ENCODE assay signal across 32 mouse cellular contexts in the genomic region with DNA sequence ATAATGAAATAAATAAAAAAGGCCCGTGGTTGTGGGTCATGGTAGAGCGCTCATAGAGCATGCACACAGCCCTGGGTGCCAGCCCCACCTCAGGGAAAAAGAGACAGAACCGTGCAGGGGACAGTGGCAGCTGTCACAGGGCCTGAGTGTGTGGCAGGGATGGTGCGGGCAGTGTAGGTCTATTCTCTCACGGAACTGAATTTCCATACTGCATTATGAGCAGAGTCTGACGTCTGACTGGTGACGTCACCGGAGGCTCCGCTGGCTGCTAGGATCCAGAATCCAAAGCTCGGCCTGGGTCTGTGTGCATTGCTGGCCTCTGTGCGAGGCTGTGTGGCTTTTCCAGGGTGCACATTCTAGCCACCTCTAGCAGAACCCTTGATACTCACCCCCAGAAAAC. TPM values are rescaled to one million over a fixed set of nuclear protein-coding genes. Genes with fewer than 3 reads are reported as not detected.
"Had no signal": no experiment of that assay in that cellular context is flagged by ENCODE, and none has a peak within 500 bp of the region (broad histone marks: within the 10 kb centered on the region; RNA-seq: fewer than 3 reads in every experiment).

No protein-coding gene starts in this region.

- DNase-seq: gastrocnemius, adult 2 months; gastrocnemius, postnatal 10 days; gastrocnemius, postnatal 25 days; heart, adult 18-20 months; heart, postnatal 10 days; heart, postnatal 4 days; kidney, adult 18-20 months; kidney, adult 8-10 months; kidney, postnatal 10 days; kidney, postnatal 25 days; kidney, postnatal 4 days; liver; liver, embryonic 13.5 days had no signal

- H3K9me3 ChIP-seq: heart, embryonic 10.5 days; heart, embryonic 12.5 days; hindbrain, embryonic 10.5 days; hindbrain, embryonic 12.5 days; intestine, embryonic 15.5 days; limb, embryonic 10.5 days; limb, embryonic 12.5 days; liver, embryonic 13.5 days had no signal

- H3K9ac ChIP-seq: heart, embryonic 12.5 days; hindbrain, embryonic 12.5 days; intestine, embryonic 15.5 days; limb, embryonic 12.5 days; liver, embryonic 13.5 days had no signal

- H3K27me3 ChIP-seq: heart, embryonic 12.5 days; hindbrain, embryonic 12.5 days; intestine, embryonic 15.5 days; limb, embryonic 12.5 days; liver, embryonic 13.5 days had no signal

- ATAC-seq: hindbrain, embryonic 16.5 days; inflammation-experienced regulatory T-cells, adult 6 months; intestine, embryonic 15.5 days; intestine, postnatal 0 days had no signal

- H3K4me2 ChIP-seq: heart, embryonic 12.5 days; hindbrain, embryonic 12.5 days; intestine, embryonic 15.5 days; limb, embryonic 12.5 days; liver, embryonic 11.5 days; liver, embryonic 13.5 days had no signal

- H3K4me3 ChIP-seq: gastrocnemius, adult 2 months; heart, embryonic 10.5 days; heart, embryonic 12.5 days; hindbrain, embryonic 10.5 days; hindbrain, embryonic 12.5 days; intestine, embryonic 15.5 days; layer of hippocampus, adult 2 months; left cerebral cortex, adult 2 months; limb, embryonic 10.5 days; limb, embryonic 12.5 days; liver, embryonic 13.5 days had no signal

- H3K27ac ChIP-seq: gastrocnemius, adult 2 months; heart, embryonic 10.5 days; hindbrain, embryonic 10.5 days; hindbrain, embryonic 12.5 days; intestine, embryonic 15.5 days; layer of hippocampus, adult 2 months; left cerebral cortex, adult 2 months; limb, embryonic 10.5 days; limb, embryonic 12.5 days; liver, embryonic 13.5 days had no signal

RNA-seq across cellular contexts. Expression of a gene that starts 24.5 kb away (rescaled TPM):
- total RNA-seq: heart, postnatal 25 days; layer of hippocampus, adult 2 months; left cerebral cortex, postnatal 14 days had no signal
- polyA plus RNA-seq: heart, embryonic 16.5 days; hindbrain, embryonic 16.5 days; inflammation-experienced regulatory T-cells, adult 6 months; intestine, embryonic 15.5 days; intestine, postnatal 0 days; kidney, embryonic 14.5 days; kidney, embryonic 16.5 days; limb, embryonic 12.5 days; liver, embryonic 11.5 days had no signal

RNA-seq across cellular contexts. Expression of a gene that starts 37.3 kb away (rescaled TPM):
- total RNA-seq: granulocyte monocyte progenitor cell, adult 5-6 weeks had no signal
- polyA plus RNA-seq: hindbrain, embryonic 12.5 days; kidney, embryonic 14.5 days; limb, embryonic 12.5 days; liver, embryonic 11.5 days had no signal
